Mouse (Mus musculus) heart, embryonic 16.5 days (tissue): ENCODE data around the gene Tatdn3. TPM values are rescaled to one million over a fixed set of nuclear protein-coding genes. Genes with fewer than 3 reads are reported as not detected.

Experiments
- ATAC-seq: fragments of 200-750 bp; cut with Nextera tagmentation; replicated peaks from 2 replicates; pipeline ENCODE4 v1.8.0; 2017; ENCODE audit warnings: moderate number of reproducible peaks; ENCODE audit not compliant: insufficient read depth, low FRiP score; ENCODE audit errors: extremely low read depth
- H3K27ac ChIP-seq: fragments of 300-500 bp; sonication (generic); 2 replicates; pipeline ENCODE4 v1.5.1; 2014; ENCODE audit warnings: mild to moderate bottlenecking, low read length, control low read depth, moderate library complexity
- H3K27me3 ChIP-seq: fragments of 300-500 bp; sonication (generic); 2 replicates; pipeline ENCODE4 v1.6.1; 2014; ENCODE audit warnings: low read length, mixed read lengths; ENCODE audit not compliant: control insufficient read depth, insufficient read depth
- H3K36me3 ChIP-seq: fragments of 300-500 bp; sonication (generic); 2 replicates; pipeline ENCODE4 v1.6.1; 2014; ENCODE audit not compliant: control insufficient read depth, insufficient read depth
- H3K4me1 ChIP-seq: fragments of 300-500 bp; sonication (generic); 2 replicates; pipeline ENCODE4 v1.6.1; 2014; ENCODE audit warnings: low read length, mixed read lengths; ENCODE audit not compliant: control insufficient read depth, insufficient read depth
- H3K4me2 ChIP-seq: fragments of 300-500 bp; sonication (generic); 2 replicates; pipeline ENCODE4 v1.6.1; 2014; ENCODE audit warnings: low read depth, mild to moderate bottlenecking, control low read depth, low read length
- H3K4me3 ChIP-seq: fragments of 300-500 bp; sonication (generic); 2 replicates; pipeline ENCODE4 v1.5.1; 2014; ENCODE audit warnings: mild to moderate bottlenecking, control low read depth, low read length
- H3K9ac ChIP-seq: fragments of 300-500 bp; sonication (generic); 2 replicates; pipeline ENCODE4 v1.6.1; 2014; ENCODE audit warnings: low read length, control low read depth
- H3K9me3 ChIP-seq: fragments of 300-500 bp; sonication (generic); replicated peaks from 2 replicates; pipeline ENCODE4 v1.6.1; 2016; ENCODE audit warnings: low read length; ENCODE audit not compliant: control insufficient read depth
- WGBS: fragments of 180-500 bp; shearing (Covaris S2); extraction: QIAGEN DNeasy Blood & Tissue Kit; methylation state at CpG from one replicate; pipeline ENCODE4 v1.1.7; 2014; 5-methylcytosine and 5-hydroxymethylcytosine counted together
- polyA plus RNA-seq: library from polyadenylated mRNA; unstranded; fragments of >200 nt; fragmentation: Nextera tagmentation; extraction: Ambion mirVana; gene quantifications from 2 replicates; pipeline ENCODE4 v1.2.1, GENCODE M21; 2015

Tatdn3 gene
- polyA plus RNA-seq, 1 experiment from 2014 or later: 17.9 TPM

GRCm38 (mm10) chr1:191097802-191098747, 35.3 kb upstream of the Tatdn3 start, which contains the start of gene Batf3:
TSS of gene Batf3 (plus strand) at chr1:191097847.
- WGBS: under 1% methylated on average over 91 of the region's 95 CpGs
- peaks cover 7% of the 10 kb centered on the region; the same call in 1 of the 2 replicates for H3K4me1 ChIP-seq
- peak within 1 kb of the TSS; percentile 100 for H3K4me2 ChIP-seq

GRCm38 (mm10) chr1:191096871-191097681, 34.3 kb upstream of the Tatdn3 start:
- no peak overlapping the region for H3K9ac ChIP-seq
- 37% methylated on average over 14 of the region's 14 CpGs for WGBS
- H3K4me2 ChIP-seq: peak overlapping the region; percentile 100
- H3K4me3 ChIP-seq: peak overlapping the region; percentile 76
- no peak for ATAC-seq
- peaks cover 7% of the 10 kb centered on the region; the same call in 1 of the 2 replicates for H3K4me1 ChIP-seq
- H3K9me3 ChIP-seq: peaks cover 6% of the 10 kb centered on the region; the same call in 1 of the 2 replicates
- H3K27me3 ChIP-seq: peaks cover 6% of the 10 kb centered on the region; the same call in 1 of the 2 replicates
- H3K36me3 ChIP-seq: no peaks in the 10 kb centered on the region
- no peak overlapping the region for H3K27ac ChIP-seq

More at GRCm38 (mm10) chr1:191097802-191098747, 35.3 kb upstream of the Tatdn3 start, which contains the start of gene Batf3:
- H3K36me3 ChIP-seq: no peaks in the 10 kb centered on the region
- peak within 1 kb of the TSS; percentile 76 for H3K9ac ChIP-seq
- peak within 1 kb of the TSS; percentile 76 for H3K4me3 ChIP-seq
- H3K27me3 ChIP-seq: peaks cover 6% of the 10 kb centered on the region; the same call in 1 of the 2 replicates
- peaks cover 6% of the 10 kb centered on the region; the same call in 1 of the 2 replicates for H3K9me3 ChIP-seq
- ATAC-seq: peak; percentile 50
- H3K27ac ChIP-seq: no peak within 1 kb of the TSS

GRCm38 (mm10) chr1:191095019-191095418, 32.3 kb upstream of the Tatdn3 start:
- Histone ChIP-seq H3K4me1 (peaks cover 7% of the 10 kb centered on the region; the same call in 1 of the 2 replicates), H3K36me3 (no peaks in the 10 kb centered on the region), H3K27ac (no peak overlapping the region), H3K4me2 (no peak overlapping the region), H3K9ac (no peak overlapping the region), H3K4me3 (no peak overlapping the region), H3K27me3 (peaks cover 8% of the 10 kb centered on the region; the same call in 1 of the 2 replicates), H3K9me3 (no peaks in the 10 kb centered on the region)
- ATAC-seq: no peak
- WGBS: 66% methylated on average over 9 of the region's 9 CpGs

GRCm38 (mm10) chr1:191093578-191093977, 30.8 kb upstream of the Tatdn3 start:
- H3K9me3 ChIP-seq: no peaks in the 10 kb centered on the region
- H3K4me2 ChIP-seq: no peak overlapping the region
- peaks cover 7% of the 10 kb centered on the region; the same call in 1 of the 2 replicates for H3K4me1 ChIP-seq
- no peak for ATAC-seq
- H3K4me3 ChIP-seq: no peak overlapping the region
- no peaks in the 10 kb centered on the region for H3K36me3 ChIP-seq
- 62% methylated on average over 5 of the region's 5 CpGs for WGBS
- H3K27me3 ChIP-seq: 0 out of 2 replicates have a peak, but pooled peaks cover 2% of the 10 kb centered on the region
- no peak overlapping the region for H3K27ac ChIP-seq
- no peak overlapping the region for H3K9ac ChIP-seq

- Histone ChIP-seq H3K4me1 (0 out of 2 replicates have a peak, but pooled peaks cover under 1% of the 10 kb centered on the region), H3K27me3 (0 out of 2 replicates have a peak, but pooled peaks cover 2% of the 10 kb centered on the region), H3K9me3 (no peaks in the 10 kb centered on the region), H3K36me3 (no peaks in the 10 kb centered on the region), H3K4me2 (no peak overlapping the region), H3K27ac (no peak overlapping the region), H3K4me3 (no peak overlapping the region), H3K9ac (no peak overlapping the region)
- ATAC-seq: no peak
- WGBS: 66% methylated on average over 8 of the region's 8 CpGs
Observed at GRCm38 (mm10) chr1:191092050-191092449, 29.3 kb upstream of the Tatdn3 start.

- H3K9ac ChIP-seq: no peak overlapping the region
- WGBS: 34% methylated on average over 6 of the region's 6 CpGs
Observed at GRCm38 (mm10) chr1:191089355-191089754, 26.6 kb upstream of the Tatdn3 start.

GRCm38 (mm10) chr1:191087955-191088354, 25.2 kb upstream of the Tatdn3 start:
- no peak overlapping the region for H3K4me2 ChIP-seq
- no peaks in the 10 kb centered on the region for H3K9me3 ChIP-seq
- H3K4me1 ChIP-seq: no peaks in the 10 kb centered on the region
- no peak for ATAC-seq
- H3K36me3 ChIP-seq: peaks cover 5% of the 10 kb centered on the region
- no peak overlapping the region for H3K27ac ChIP-seq
- H3K27me3 ChIP-seq: 0 out of 2 replicates have a peak, but pooled peaks cover 2% of the 10 kb centered on the region
- WGBS: 75% methylated on average over 5 of the region's 5 CpGs
- no peak overlapping the region for H3K4me3 ChIP-seq
- no peak overlapping the region for H3K9ac ChIP-seq

More at GRCm38 (mm10) chr1:191089355-191089754, 26.6 kb upstream of the Tatdn3 start:
- ATAC-seq: no peak
- H3K9me3 ChIP-seq: no peaks in the 10 kb centered on the region
- H3K4me1 ChIP-seq: no peaks in the 10 kb centered on the region
- H3K27ac ChIP-seq: no peak overlapping the region
- H3K36me3 ChIP-seq: peaks cover 3% of the 10 kb centered on the region; the same call in 1 of the 2 replicates
- H3K27me3 ChIP-seq: 0 out of 2 replicates have a peak, but pooled peaks cover 2% of the 10 kb centered on the region
- H3K4me2 ChIP-seq: no peak overlapping the region
- H3K4me3 ChIP-seq: no peak overlapping the region

GRCm38 (mm10) chr1:191086960-191087359, 24.2 kb upstream of the Tatdn3 start:
- H3K27ac ChIP-seq: no peak overlapping the region
- WGBS: 82% methylated on average over 8 of the region's 8 CpGs

More at GRCm38 (mm10) chr1:191086960-191087359, 24.2 kb upstream of the Tatdn3 start:
- Histone ChIP-seq H3K4me1 (no peaks in the 10 kb centered on the region), H3K4me3 (no peak overlapping the region), H3K9me3 (no peaks in the 10 kb centered on the region), H3K9ac (no peak overlapping the region), H3K4me2 (no peak overlapping the region), H3K36me3 (peaks cover 5% of the 10 kb centered on the region), H3K27me3 (0 out of 2 replicates have a peak, but pooled peaks cover 2% of the 10 kb centered on the region)
- ATAC-seq: no peak
